Mouse (Mus musculus): Measurements from ENCODE around the gene Nuak2.

Gene Nuak2

GRCm38 (mm10) chr1:132355162-132355601, 39.3 kb downstream of the Nuak2 start:
- DNase-seq: peak; percentile 95

GRCm38 (mm10) chr1:132355841-132356242, 39.9 kb downstream of the Nuak2 start:
- DNase-seq: peak; percentile 89

GRCm38 (mm10) chr1:132356841-132357240, 40.9 kb downstream of the Nuak2 start:
- DNase-seq: no peak

GRCm38 (mm10) chr1:132361959-132362358, 46.0 kb downstream of the Nuak2 start:
- no peak for DNase-seq

GRCm38 (mm10) chr1:132364388-132364787, 48.5 kb downstream of the Nuak2 start:
- no peak for DNase-seq

GRCm38 (mm10) chr1:132364896-132365557, 49.1 kb downstream of the Nuak2 start:
- no peak for DNase-seq

GRCm38 (mm10) chr1:132365645-132366044, 49.7 kb downstream of the Nuak2 start:
- no peak for DNase-seq

GRCm38 (mm10) chr1:132366235-132366634, 50.3 kb downstream of the Nuak2 start:
- no peak for DNase-seq

- no peak for DNase-seq
Observed at GRCm38 (mm10) chr1:132366937-132367336, 51.0 kb downstream of the Nuak2 start.

- DNase-seq: peak; percentile 76
Observed at GRCm38 (mm10) chr1:132367692-132368506, 52.0 kb downstream of the Nuak2 start.

- DNase-seq: no peak
Observed at GRCm38 (mm10) chr1:132370681-132371173, 54.8 kb downstream of the Nuak2 start.

GRCm38 (mm10) chr1:132371298-132372081, 55.6 kb downstream of the Nuak2 start:
- no peak for DNase-seq

GRCm38 (mm10) chr1:132372354-132372753, 56.4 kb downstream of the Nuak2 start:
- DNase-seq: no peak

- peak; percentile 48 for DNase-seq
Observed at GRCm38 (mm10) chr1:132372896-132373534, 57.1 kb downstream of the Nuak2 start.

GRCm38 (mm10) chr1:132374140-132374872, 58.4 kb downstream of the Nuak2 start:
- DNase-seq: peak; percentile 88

- no peak for DNase-seq
Observed at GRCm38 (mm10) chr1:132374873-132375244, 58.9 kb downstream of the Nuak2 start.

GRCm38 (mm10) chr1:132375256-132375655, 59.3 kb downstream of the Nuak2 start:
- no peak for DNase-seq

- no peak for DNase-seq
Observed at GRCm38 (mm10) chr1:132376211-132377054, 60.5 kb downstream of the Nuak2 start.

GRCm38 (mm10) chr1:132377055-132377365, 61.1 kb downstream of the Nuak2 start:
- no peak for DNase-seq

- DNase-seq: no peak
Observed at GRCm38 (mm10) chr1:132377811-132378210, 61.9 kb downstream of the Nuak2 start.

- DNase-seq: no peak
Observed at GRCm38 (mm10) chr1:132380550-132381100, 64.7 kb downstream of the Nuak2 start.
